Mouse (Mus musculus): ENCODE data around the gene Med8. TPM values are rescaled to one million over a fixed set of nuclear protein-coding genes. Genes with fewer than 3 reads are reported as not detected.

Gene Med8
- polyA plus RNA-seq, 1 experiment, result 67.4 TPM

- no peak overlapping the region for H3K27ac ChIP-seq (ENCODE audit: control insufficient read depth, insufficient read depth, low read depth, low read length, poor library complexity)
- peaks cover 8% of the 10 kb centered on the region for H3K4me1 ChIP-seq (ENCODE audit: control insufficient read depth, insufficient read depth, low read length)
- TF ChIP-seq CTCF (IDR thresholded peaks at IDR 0.05; ENCODE audit: control insufficient read depth, insufficient read depth, low read length) (no peak), POLR2A (IDR thresholded peaks at IDR 0.05; ENCODE audit: borderline replicate concordance, control insufficient read depth, low read depth, low read length) (0 out of 2 replicates have a peak, but pooled peaks have one; percentile 12)
- peak overlapping the region; percentile 23 for H3K4me3 ChIP-seq (replicated peaks; ENCODE audit: control insufficient read depth, low read depth, low read length)
- WGBS, result 47% methylated on average over 7 of the region's 7 CpGs
Measured at GRCm38 (mm10) chr4:118429215-118429895, 20.2 kb downstream of the Med8 start.

GRCm38 (mm10) chr4:118432332-118432731 lies 23.2 kb downstream of the Med8 start:
- 90% methylated on average over 8 of the region's 8 CpGs for WGBS
- Histone ChIP-seq H3K27ac (ENCODE audit: control insufficient read depth, insufficient read depth, low read depth, low read length, poor library complexity) (no peak overlapping the region), H3K4me3 (replicated peaks; ENCODE audit: control insufficient read depth, low read depth, low read length) (no peak overlapping the region), H3K4me1 (ENCODE audit: control insufficient read depth, insufficient read depth, low read length) (peaks cover 8% of the 10 kb centered on the region)
- TF ChIP-seq CTCF (IDR thresholded peaks at IDR 0.05; ENCODE audit: control insufficient read depth, insufficient read depth, low read length), result no peak
- no peak for TF ChIP-seq POLR2A (IDR thresholded peaks at IDR 0.05; ENCODE audit: borderline replicate concordance, control insufficient read depth, low read depth, low read length)

GRCm38 (mm10) chr4:118436820-118437603 lies 27.9 kb downstream of the Med8 start, which contains the start of gene Cdc20:
Gene Cdc20 (minus strand): TSS chr4:118437352.
- peak within 1 kb of the TSS; percentile 89 for H3K27ac ChIP-seq (ENCODE audit: control insufficient read depth, insufficient read depth, low read depth, low read length, poor library complexity)
- WGBS, result under 1% methylated on average over 67 of the region's 67 CpGs

GRCm38 (mm10) chr4:118437829-118438253 lies 28.7 kb downstream of the Med8 start:
- H3K4me3 ChIP-seq (replicated peaks; ENCODE audit: control insufficient read depth, low read depth, low read length), result peak overlapping the region; percentile 56
- WGBS, result 13% methylated on average over 12 of the region's 12 CpGs
- H3K4me1 ChIP-seq (ENCODE audit: control insufficient read depth, insufficient read depth, low read length), result peaks cover 3% of the 10 kb centered on the region; the same call in 1 of the 2 replicates
- TF ChIP-seq POLR2A (IDR thresholded peaks at IDR 0.05; ENCODE audit: borderline replicate concordance, control insufficient read depth, low read depth, low read length) (no peak), CTCF (IDR thresholded peaks at IDR 0.05; ENCODE audit: control insufficient read depth, insufficient read depth, low read length) (no peak)
- peak overlapping the region; percentile 89 for H3K27ac ChIP-seq (ENCODE audit: control insufficient read depth, insufficient read depth, low read depth, low read length, poor library complexity)

More at GRCm38 (mm10) chr4:118436820-118437603, 27.9 kb downstream of the Med8 start, which contains the start of gene Cdc20:
- Histone ChIP-seq H3K4me1 (ENCODE audit: control insufficient read depth, insufficient read depth, low read length) (peaks cover 3% of the 10 kb centered on the region; the same call in 1 of the 2 replicates), H3K4me3 (replicated peaks; ENCODE audit: control insufficient read depth, low read depth, low read length) (peak within 1 kb of the TSS; percentile 85)
- TF ChIP-seq CTCF (IDR thresholded peaks at IDR 0.05; ENCODE audit: control insufficient read depth, insufficient read depth, low read length) (no peak), POLR2A (IDR thresholded peaks at IDR 0.05; ENCODE audit: borderline replicate concordance, control insufficient read depth, low read depth, low read length) (peak; percentile 63)

- no peak overlapping the region for H3K4me3 ChIP-seq (replicated peaks; ENCODE audit: control insufficient read depth, low read depth, low read length)
- no peak for TF ChIP-seq POLR2A (IDR thresholded peaks at IDR 0.05; ENCODE audit: borderline replicate concordance, control insufficient read depth, low read depth, low read length)
- TF ChIP-seq CTCF (IDR thresholded peaks at IDR 0.05; ENCODE audit: control insufficient read depth, insufficient read depth, low read length), result no peak
- H3K4me1 ChIP-seq (ENCODE audit: control insufficient read depth, insufficient read depth, low read length), result no peaks in the 10 kb centered on the region
- WGBS, result 84% methylated on average over 10 of the region's 10 CpGs
- no peak overlapping the region for H3K27ac ChIP-seq (ENCODE audit: control insufficient read depth, insufficient read depth, low read depth, low read length, poor library complexity)
Measured at GRCm38 (mm10) chr4:118445088-118445487, 36.0 kb downstream of the Med8 start.

- H3K4me3 ChIP-seq (replicated peaks; ENCODE audit: control insufficient read depth, low read depth, low read length), result no peak overlapping the region
- H3K27ac ChIP-seq (ENCODE audit: control insufficient read depth, insufficient read depth, low read depth, low read length, poor library complexity), result no peak overlapping the region
- H3K4me1 ChIP-seq (ENCODE audit: control insufficient read depth, insufficient read depth, low read length), result no peaks in the 10 kb centered on the region
- 74% methylated on average over 18 of the region's 18 CpGs for WGBS
- TF ChIP-seq POLR2A (IDR thresholded peaks at IDR 0.05; ENCODE audit: borderline replicate concordance, control insufficient read depth, low read depth, low read length) (no peak), CTCF (IDR thresholded peaks at IDR 0.05; ENCODE audit: control insufficient read depth, insufficient read depth, low read length) (no peak)
Measured at GRCm38 (mm10) chr4:118445781-118446414, 36.8 kb downstream of the Med8 start.

- no peak overlapping the region for H3K4me3 ChIP-seq (replicated peaks; ENCODE audit: control insufficient read depth, low read depth, low read length)
- WGBS, result 75% methylated on average over 24 of the region's 24 CpGs
Measured at GRCm38 (mm10) chr4:118446415-118447153, 37.4 kb downstream of the Med8 start.

More at GRCm38 (mm10) chr4:118446415-118447153, 37.4 kb downstream of the Med8 start:
- Histone ChIP-seq H3K4me1 (ENCODE audit: control insufficient read depth, insufficient read depth, low read length) (no peaks in the 10 kb centered on the region), H3K27ac (ENCODE audit: control insufficient read depth, insufficient read depth, low read depth, low read length, poor library complexity) (no peak overlapping the region)
- TF ChIP-seq POLR2A (IDR thresholded peaks at IDR 0.05; ENCODE audit: borderline replicate concordance, control insufficient read depth, low read depth, low read length) (no peak), CTCF (IDR thresholded peaks at IDR 0.05; ENCODE audit: control insufficient read depth, insufficient read depth, low read length) (no peak)
